Mouse (Mus musculus) c-Kit-positive CD71-negative TER-119-negative erythroid progenitor cells, embryonic 14.5 days (primary cell): ENCODE data around the gene Gm45785.
A peak's percentile ranks its signal among the peaks of the same experiment; 100 is the strongest.

Source experiments
- DNase-seq: peaks from one replicate; pipeline ENCODE4 v3.0.0-alpha.2; 2013; ENCODE audit warnings: low read depth

The Gm45785 gene

GRCm38 (mm10) chr7:140857550-140858505, 1.7 kb upstream of the Gm45785 start, which contains the start of gene Bet1l:
Bet1l (minus strand) TSS chr7:140857577.
- no peak for DNase-seq

- peak; percentile 74 for DNase-seq
Measured at GRCm38 (mm10) chr7:140856785-140857549, 836 bp upstream of the Gm45785 start, which contains the start of gene Ric8a. Ric8a (plus strand) TSS chr7:140856957.

GRCm38 (mm10) chr7:140855181-140855580, 950 bp downstream of the Gm45785 start:
- DNase-seq, result no peak

GRCm38 (mm10) chr7:140854483-140854882, 1.6 kb downstream of the Gm45785 start:
- no peak for DNase-seq

GRCm38 (mm10) chr7:140853386-140853785, 2.7 kb downstream of the Gm45785 start:
- DNase-seq, result no peak

GRCm38 (mm10) chr7:140851916-140852315, 4.2 kb downstream of the Gm45785 start:
- no peak for DNase-seq

- DNase-seq, result no peak
Measured at GRCm38 (mm10) chr7:140848591-140848990, 7.5 kb downstream of the Gm45785 start.

GRCm38 (mm10) chr7:140847755-140848580, 8.2 kb downstream of the Gm45785 start, which contains the start of gene Odf3:
Odf3 (plus strand) TSS chr7:140847805.
- DNase-seq, result no peak

- DNase-seq, result no peak
Measured at GRCm38 (mm10) chr7:140846676-140847075, 9.5 kb downstream of the Gm45785 start.

- DNase-seq, result no peak
Measured at GRCm38 (mm10) chr7:140845683-140846082, 10.4 kb downstream of the Gm45785 start.

GRCm38 (mm10) chr7:140844905-140845665, 11.0 kb downstream of the Gm45785 start, which contains the start of gene Scgb1c1:
Scgb1c1 (plus strand) TSS chr7:140845547.
- peak; percentile 88 for DNase-seq

GRCm38 (mm10) chr7:140843806-140844205, 12.3 kb downstream of the Gm45785 start:
- DNase-seq, result no peak

GRCm38 (mm10) chr7:140840750-140841735, 15.1 kb downstream of the Gm45785 start:
- no peak for DNase-seq

- DNase-seq, result no peak
Measured at GRCm38 (mm10) chr7:140839556-140839955, 16.6 kb downstream of the Gm45785 start.

GRCm38 (mm10) chr7:140836243-140837115, 19.7 kb downstream of the Gm45785 start:
- no peak for DNase-seq

GRCm38 (mm10) chr7:140835758-140836087, 20.4 kb downstream of the Gm45785 start:
- DNase-seq, result no peak

- DNase-seq, result no peak
Measured at GRCm38 (mm10) chr7:140834968-140835757, 21.0 kb downstream of the Gm45785 start, which contains the start of gene Urah. Urah (plus strand) TSS chr7:140835018.

GRCm38 (mm10) chr7:140833341-140833740, 22.8 kb downstream of the Gm45785 start:
- DNase-seq, result no peak
